Mouse (Mus musculus) hindbrain, embryonic 16.5 days (tissue): Measurements from ENCODE around the gene Lrrc8a. TPM values are rescaled to one million over a fixed set of nuclear protein-coding genes. Genes with fewer than 3 reads are reported as not detected.
A peak's percentile ranks its signal among the peaks of the same experiment; 100 is the strongest.

Experiments used
- ATAC-seq: fragments of 200-750 bp; cut with Nextera tagmentation; 2 replicates; pipeline ENCODE4 v1.8.0; 2017; ENCODE audit warnings: moderate TSS enrichment, moderate library complexity
- H3K27ac ChIP-seq: fragments of 300-500 bp; sonication (generic); 2 replicates; pipeline ENCODE4 v1.5.1; 2014; ENCODE audit warnings: low read depth, mild to moderate bottlenecking, control low read depth, low read length, moderate library complexity
- H3K27me3 ChIP-seq: fragments of 300-500 bp; sonication (generic); replicated peaks from 2 replicates; pipeline ENCODE4 v1.6.1; 2014; ENCODE audit warnings: low read length; ENCODE audit not compliant: control insufficient read depth, insufficient read depth
- H3K36me3 ChIP-seq: fragments of 300-500 bp; sonication (generic); 2 replicates; pipeline ENCODE4 v1.6.1; 2014; ENCODE audit warnings: mild to moderate bottlenecking, low read length, moderate library complexity, mixed read lengths; ENCODE audit not compliant: control insufficient read depth, insufficient read depth
- H3K4me1 ChIP-seq: fragments of 300-500 bp; sonication (generic); 2 replicates; pipeline ENCODE4 v1.6.1; 2014; ENCODE audit warnings: low read depth, low read length; ENCODE audit not compliant: control insufficient read depth, insufficient read depth
- H3K4me2 ChIP-seq: fragments of 300-500 bp; sonication (generic); 2 replicates; pipeline ENCODE4 v1.6.1; 2014; ENCODE audit warnings: mild to moderate bottlenecking, low read length, control low read depth, moderate library complexity
- H3K4me3 ChIP-seq: fragments of 300-500 bp; sonication (generic); 2 replicates; pipeline ENCODE4 v1.5.1; 2014; ENCODE audit warnings: mild to moderate bottlenecking, low read length, control low read depth, moderate library complexity
- H3K9ac ChIP-seq: fragments of 300-500 bp; sonication (generic); 2 replicates; pipeline ENCODE4 v1.6.1; 2014; ENCODE audit warnings: low read depth, mild to moderate bottlenecking, control low read depth, low read length, moderate library complexity
- H3K9me3 ChIP-seq: fragments of 300-500 bp; sonication (generic); 2 replicates; pipeline ENCODE4 v1.6.1; 2014; ENCODE audit warnings: mild to moderate bottlenecking, low read length, moderate library complexity; ENCODE audit not compliant: control insufficient read depth
- WGBS: fragments of 180-500 bp; shearing (Covaris S2); extraction: QIAGEN DNeasy Blood & Tissue Kit; methylation state at CpG from one replicate; pipeline ENCODE4 v1.1.7; 2014; 5-methylcytosine and 5-hydroxymethylcytosine counted together
- polyA plus RNA-seq: library from polyadenylated mRNA; unstranded; fragments of >200 nt; fragmentation: Nextera tagmentation; extraction: Ambion mirVana; gene quantifications from 2 replicates; pipeline ENCODE4 v1.2.1, GENCODE M21; 2015

Gene Lrrc8a
- polyA plus RNA-seq, 1 experiment from 2014 or later: 53.6 TPM

GRCm38 (mm10) chr2:30205629-30206357 lies 31.7 kb upstream of the Lrrc8a start, which contains the start of gene Kyat1:
TSS of gene Kyat1 (minus strand) at chr2:30205847.
- peak within 1 kb of the TSS; percentile 77 for H3K27ac ChIP-seq

GRCm38 (mm10) chr2:30207401-30207800 lies 30.1 kb upstream of the Lrrc8a start:
- Histone ChIP-seq H3K9ac (no peak overlapping the region), H3K4me1 (peaks cover 11% of the 10 kb centered on the region), H3K27ac (no peak overlapping the region), H3K9me3 (no peaks in the 10 kb centered on the region), H3K4me2 (no peak overlapping the region), H3K36me3 (no peaks in the 10 kb centered on the region), H3K27me3 (no peaks in the 10 kb centered on the region), H3K4me3 (no peak overlapping the region)
- no peak for ATAC-seq
- WGBS: 84% methylated on average over 4 of the region's 4 CpGs

More at GRCm38 (mm10) chr2:30205629-30206357, 31.7 kb upstream of the Lrrc8a start, which contains the start of gene Kyat1:
- under 1% methylated on average over 44 of the region's 44 CpGs for WGBS
- Histone ChIP-seq H3K4me1 (peaks cover 11% of the 10 kb centered on the region), H3K9me3 (no peaks in the 10 kb centered on the region), H3K27me3 (no peaks in the 10 kb centered on the region), H3K9ac (peak within 1 kb of the TSS; percentile 67), H3K4me2 (peak within 1 kb of the TSS; percentile 64), H3K4me3 (peak within 1 kb of the TSS; percentile 65), H3K36me3 (no peaks in the 10 kb centered on the region)
- peak; percentile 99 for ATAC-seq

- no peaks in the 10 kb centered on the region for H3K9me3 ChIP-seq
- H3K4me2 ChIP-seq: no peak overlapping the region
- H3K9ac ChIP-seq: no peak overlapping the region
- WGBS: 80% methylated on average over 5 of the region's 5 CpGs
- H3K27me3 ChIP-seq: no peaks in the 10 kb centered on the region
- H3K4me1 ChIP-seq: peaks cover 11% of the 10 kb centered on the region
- H3K27ac ChIP-seq: no peak overlapping the region
- H3K36me3 ChIP-seq: no peaks in the 10 kb centered on the region
- H3K4me3 ChIP-seq: no peak overlapping the region
- ATAC-seq: no peak
These were observed 29.6 kb upstream of the Lrrc8a start for GRCm38 (mm10) chr2:30207886-30208285.

GRCm38 (mm10) chr2:30211408-30212168 lies 25.9 kb upstream of the Lrrc8a start:
- Histone ChIP-seq H3K27me3 (no peaks in the 10 kb centered on the region), H3K36me3 (no peaks in the 10 kb centered on the region), H3K27ac (no peak overlapping the region), H3K4me3 (no peak overlapping the region), H3K4me2 (no peak overlapping the region), H3K9me3 (no peaks in the 10 kb centered on the region), H3K9ac (no peak overlapping the region), H3K4me1 (peaks cover 2% of the 10 kb centered on the region)
- ATAC-seq: no peak
- 65% methylated on average over 6 of the region's 6 CpGs for WGBS

GRCm38 (mm10) chr2:30212169-30212545 lies 25.4 kb upstream of the Lrrc8a start:
- 70% methylated on average over 4 of the region's 4 CpGs for WGBS
- ATAC-seq: no peak
- Histone ChIP-seq H3K27me3 (no peaks in the 10 kb centered on the region), H3K4me1 (no peaks in the 10 kb centered on the region), H3K27ac (no peak overlapping the region), H3K9ac (no peak overlapping the region), H3K9me3 (no peaks in the 10 kb centered on the region), H3K4me3 (no peak overlapping the region), H3K4me2 (no peak overlapping the region), H3K36me3 (no peaks in the 10 kb centered on the region)

GRCm38 (mm10) chr2:30212951-30213350 lies 24.6 kb upstream of the Lrrc8a start:
- Histone ChIP-seq H3K36me3 (no peaks in the 10 kb centered on the region), H3K4me1 (no peaks in the 10 kb centered on the region), H3K27me3 (no peaks in the 10 kb centered on the region), H3K27ac (no peak overlapping the region), H3K9me3 (no peaks in the 10 kb centered on the region), H3K4me3 (no peak overlapping the region), H3K4me2 (no peak overlapping the region), H3K9ac (no peak overlapping the region)
- ATAC-seq: no peak
- WGBS: 89% methylated on average over 1 of the region's 1 CpGs

GRCm38 (mm10) chr2:30214745-30215144 lies 22.8 kb upstream of the Lrrc8a start:
- 94% methylated on average over 3 of the region's 3 CpGs for WGBS
- Histone ChIP-seq H3K27me3 (no peaks in the 10 kb centered on the region), H3K9ac (no peak overlapping the region), H3K27ac (no peak overlapping the region), H3K4me1 (no peaks in the 10 kb centered on the region), H3K4me2 (no peak overlapping the region), H3K9me3 (no peaks in the 10 kb centered on the region), H3K4me3 (no peak overlapping the region), H3K36me3 (no peaks in the 10 kb centered on the region)
- no peak for ATAC-seq

- Histone ChIP-seq H3K9ac (no peak overlapping the region), H3K27ac (no peak overlapping the region), H3K27me3 (no peaks in the 10 kb centered on the region), H3K36me3 (no peaks in the 10 kb centered on the region), H3K4me3 (no peak overlapping the region), H3K4me1 (no peaks in the 10 kb centered on the region), H3K9me3 (no peaks in the 10 kb centered on the region), H3K4me2 (no peak overlapping the region)
- ATAC-seq: no peak
- WGBS: 83% methylated on average over 6 of the region's 6 CpGs
These were observed 22.0 kb upstream of the Lrrc8a start for GRCm38 (mm10) chr2:30215493-30215892.

- H3K4me3 ChIP-seq: no peak overlapping the region
These were observed 21.2 kb upstream of the Lrrc8a start for GRCm38 (mm10) chr2:30216293-30216692.

More at GRCm38 (mm10) chr2:30216293-30216692, 21.2 kb upstream of the Lrrc8a start:
- Histone ChIP-seq H3K9me3 (no peaks in the 10 kb centered on the region), H3K27ac (no peak overlapping the region), H3K4me1 (no peaks in the 10 kb centered on the region), H3K4me2 (no peak overlapping the region), H3K9ac (no peak overlapping the region), H3K36me3 (no peaks in the 10 kb centered on the region), H3K27me3 (no peaks in the 10 kb centered on the region)
- no peak for ATAC-seq
- WGBS: 95% methylated on average over 5 of the region's 5 CpGs
